Mouse (Mus musculus): ENCODE measurements around the gene Gp1ba. TPM values are rescaled to one million over a fixed set of nuclear protein-coding genes. Genes with fewer than 3 reads are reported as not detected.

Gp1ba gene
- total RNA-seq, 4 experiments from 2014 or later = not detected

GRCm38 (mm10) chr11:70670483-70670882, 31.6 kb downstream of the Gp1ba start:
- no peak for DNase-seq

GRCm38 (mm10) chr11:70671333-70672047, 32.6 kb downstream of the Gp1ba start:
- DNase-seq = no peak

GRCm38 (mm10) chr11:70674014-70674413, 35.1 kb downstream of the Gp1ba start:
- no peak for DNase-seq

- no peak for DNase-seq
Measured at GRCm38 (mm10) chr11:70674501-70674900, 35.6 kb downstream of the Gp1ba start.

GRCm38 (mm10) chr11:70678092-70678491, 39.2 kb downstream of the Gp1ba start:
- no peak for DNase-seq

- no peak for DNase-seq
Measured at GRCm38 (mm10) chr11:70678576-70678975, 39.7 kb downstream of the Gp1ba start.

GRCm38 (mm10) chr11:70679361-70679760, 40.4 kb downstream of the Gp1ba start:
- no peak for DNase-seq

GRCm38 (mm10) chr11:70679894-70680293, 41.0 kb downstream of the Gp1ba start:
- no peak for DNase-seq

GRCm38 (mm10) chr11:70681170-70681569, 42.2 kb downstream of the Gp1ba start:
- DNase-seq = no peak

- DNase-seq = no peak
Measured at GRCm38 (mm10) chr11:70681897-70682581, 43.1 kb downstream of the Gp1ba start.

GRCm38 (mm10) chr11:70683640-70684039, 44.7 kb downstream of the Gp1ba start:
- no peak for DNase-seq

GRCm38 (mm10) chr11:70686901-70687566, 48.1 kb downstream of the Gp1ba start:
- no peak for DNase-seq

GRCm38 (mm10) chr11:70687601-70688199, 48.8 kb downstream of the Gp1ba start, which contains the start of gene Camta2:
Gene Camta2 (minus strand): TSS chr11:70688105.
- peak; percentile 80 for DNase-seq

- DNase-seq = no peak
Measured at GRCm38 (mm10) chr11:70688372-70688771, 49.5 kb downstream of the Gp1ba start.

GRCm38 (mm10) chr11:70689578-70689977, 50.7 kb downstream of the Gp1ba start:
- no peak for DNase-seq

Other genes starting within 250 kb of the Gp1ba start
- 10 to 100 TPM; 24.2 to 29.9 (median 28.2) TPM for gene Pelp1, start 229.1 kb upstream of the Gp1ba start, total RNA-seq (2022)
- 10 to 100 TPM; 22.0 to 51.3 (median 33.9) TPM for gene Arrb2, start 206.5 kb upstream of the Gp1ba start, total RNA-seq (2022)
- 10 to 100 TPM; 23.4 to 24.4 (median 24.2) TPM for gene Med11, start 187.2 kb upstream of the Gp1ba start, total RNA-seq (2022)
- 1 to 10 TPM; 1.7 to 4.3 (median 3.0) TPM for gene Zmynd15, start 179.7 kb upstream of the Gp1ba start, total RNA-seq (2022)
- gene Cxcl16, start 179.1 kb upstream of the Gp1ba start, total RNA-seq (2022) = 10 to 100 TPM in 3 of 4 experiments, 1 to 10 TPM in 1; 9.4 to 18.2 (median 16.1) TPM
- not detected for gene Tm4sf5, start 133.9 kb upstream of the Gp1ba start, total RNA-seq (2022)
- under 1 TPM in 1 of 4 experiments, not detected in 3; 0.46 TPM for gene Vmo1, start 124.5 kb upstream of the Gp1ba start, total RNA-seq (2022)
- not detected for gene Gltpd2, start 119.9 kb upstream of the Gp1ba start, total RNA-seq (2022)
- gene Psmb6, start 113.8 kb upstream of the Gp1ba start, total RNA-seq (2022) = 100 to 1,000 TPM; 247 to 298 (median 278) TPM
- gene Gm40193, start 106.2 kb upstream of the Gp1ba start, total RNA-seq (2022) = not detected
- gene Pld2, start 99.1 kb upstream of the Gp1ba start, total RNA-seq (2022) = 10 to 100 TPM in 2 of 4 experiments, 1 to 10 TPM in 2; 7.8 to 15.0 (median 11.2) TPM
- gene Mink1, start 76.2 kb upstream of the Gp1ba start, total RNA-seq (2022) = 10 to 100 TPM; 50.6 to 90.5 (median 71.2) TPM
- gene 4930544D05Rik, start 23.3 kb upstream of the Gp1ba start, total RNA-seq (2022) = not detected
- not detected for gene Chrne, start 19.9 kb upstream of the Gp1ba start, total RNA-seq (2022)
- gene Rnf167, start 8.1 kb downstream of the Gp1ba start, total RNA-seq (2022) = 100 to 1,000 TPM in 2 of 4 experiments, 10 to 100 TPM in 2; 82.3 to 136 (median 110) TPM
- 100 to 1,000 TPM; 121 to 137 (median 127) TPM for gene Slc25a11, start 8.4 kb downstream of the Gp1ba start, total RNA-seq (2022)
- gene Pfn1, start 15.5 kb downstream of the Gp1ba start, total RNA-seq (2022) = 1,000 to 10,000 TPM in 1 of 4 experiments, 100 to 1,000 TPM in 3; 582 to 1,056 (median 737) TPM
- gene Eno3, start 18.1 kb downstream of the Gp1ba start, total RNA-seq (2022) = 10 to 100 TPM; 39.4 to 66.5 (median 54.7) TPM
- 100 to 1,000 TPM in 1 of 4 experiments, 10 to 100 TPM in 3; 79.2 to 112 (median 89.0) TPM for gene Spag7, start 30.3 kb downstream of the Gp1ba start, total RNA-seq (2022)
- 10 to 100 TPM; 42.7 to 57.7 (median 49.8) TPM for gene Camta2, start 49.0 kb downstream of the Gp1ba start, total RNA-seq (2022)
- gene Inca1, start 61.0 kb downstream of the Gp1ba start, total RNA-seq (2022) = 10 to 100 TPM in 2 of 4 experiments, 1 to 10 TPM in 2; 5.3 to 11.4 (median 8.6) TPM
- 100 to 1,000 TPM; 130 to 210 (median 165) TPM for gene Kif1c, start 61.4 kb downstream of the Gp1ba start, total RNA-seq (2022)
- gene Zfp3, start 125.1 kb downstream of the Gp1ba start, total RNA-seq (2022) = 10 to 100 TPM; 11.7 to 14.8 (median 13.9) TPM
- gene Scimp, start 173.5 kb downstream of the Gp1ba start, total RNA-seq (2022) = 1 to 10 TPM; 1.1 to 2.7 (median 2.0) TPM
- 100 to 1,000 TPM; 127 to 241 (median 172) TPM for gene Rabep1, start 205.7 kb downstream of the Gp1ba start, total RNA-seq (2022)